Mouse (Mus musculus) limb, embryonic 15.5 days (tissue): ENCODE measurements around the gene Trim62. TPM values are rescaled to one million over a fixed set of nuclear protein-coding genes. Genes with fewer than 3 reads are reported as not detected.
A peak's percentile ranks its signal among the peaks of the same experiment; 100 is the strongest.

Experiments
- ATAC-seq: fragments of 200-750 bp; cut with Nextera tagmentation; 2 replicates; pipeline ENCODE4 v1.8.0; 2017; ENCODE audit warnings: low read depth, moderate TSS enrichment; ENCODE audit not compliant: insufficient number of reproducible peaks, low FRiP score, low TSS enrichment
- H3K27ac ChIP-seq: fragments of 300-500 bp; sonication (generic); 2 replicates; pipeline ENCODE4 v1.5.1; 2015; ENCODE audit warnings: moderate library complexity, mild to moderate bottlenecking, inconsistent platforms
- H3K27me3 ChIP-seq: fragments of 300-500 bp; sonication (generic); 2 replicates; pipeline ENCODE4 v1.6.1; 2015; ENCODE audit warnings: inconsistent platforms
- H3K36me3 ChIP-seq: fragments of 300-500 bp; sonication (generic); 2 replicates; pipeline ENCODE4 v1.6.1; 2015; ENCODE audit warnings: inconsistent platforms
- H3K4me1 ChIP-seq: fragments of 300-500 bp; sonication (generic); 2 replicates; pipeline ENCODE4 v1.6.1; 2015; ENCODE audit warnings: inconsistent platforms
- H3K4me2 ChIP-seq: fragments of 300-500 bp; sonication (generic); 2 replicates; pipeline ENCODE4 v1.6.1; 2015; ENCODE audit warnings: mild to moderate bottlenecking, inconsistent platforms
- H3K4me3 ChIP-seq: fragments of 300-500 bp; sonication (generic); 2 replicates; pipeline ENCODE4 v1.5.1; 2015; ENCODE audit warnings: mild to moderate bottlenecking, inconsistent platforms
- H3K9ac ChIP-seq: fragments of 300-500 bp; sonication (generic); 2 replicates; pipeline ENCODE4 v1.6.1; 2015; ENCODE audit warnings: inconsistent platforms
- H3K9me3 ChIP-seq: fragments of 300-500 bp; sonication (generic); 2 replicates; pipeline ENCODE4 v1.6.1; 2016; ENCODE audit warnings: inconsistent platforms
- WGBS: fragments of 180-500 bp; shearing (Covaris S2); methylation state at CpG from one replicate; pipeline ENCODE4 v1.1.7; 2015; 5-methylcytosine and 5-hydroxymethylcytosine counted together
- polyA plus RNA-seq: library from polyadenylated mRNA; unstranded; fragments of >200 nt; fragmentation: Nextera tagmentation; extraction: Ambion mirVana; gene quantifications from 2 replicates; pipeline ENCODE4 v1.2.1, GENCODE M21; 2015

The Trim62 gene
- polyA plus RNA-seq, 1 experiment from 2014 or later: 5.7 TPM

- Histone ChIP-seq H3K4me1 (0 out of 2 replicates have a peak, but pooled peaks cover 5% of the 10 kb centered on the region), H3K9me3 (no peaks in the 10 kb centered on the region), H3K36me3 (no peaks in the 10 kb centered on the region), H3K27ac (no peak overlapping the region), H3K4me2 (no peak overlapping the region), H3K4me3 (no peak overlapping the region), H3K27me3 (no peaks in the 10 kb centered on the region), H3K9ac (no peak overlapping the region)
- WGBS: 72% methylated on average over 3 of the region's 3 CpGs
- no peak for ATAC-seq
Measured at GRCm38 (mm10) chr4:128917119-128917518, 33.7 kb downstream of the Trim62 start.

- Histone ChIP-seq H3K36me3 (no peaks in the 10 kb centered on the region), H3K27ac (no peak overlapping the region), H3K9me3 (no peaks in the 10 kb centered on the region), H3K9ac (no peak overlapping the region), H3K4me2 (no peak overlapping the region), H3K4me1 (0 out of 2 replicates have a peak, but pooled peaks cover 5% of the 10 kb centered on the region), H3K27me3 (no peaks in the 10 kb centered on the region), H3K4me3 (no peak overlapping the region)
- 84% methylated on average over 6 of the region's 6 CpGs for WGBS
- ATAC-seq: no peak
Measured at GRCm38 (mm10) chr4:128917756-128918155, 34.4 kb downstream of the Trim62 start.

- 46% methylated on average over 3 of the region's 3 CpGs for WGBS
- Histone ChIP-seq H3K9ac (no peak overlapping the region), H3K27ac (no peak overlapping the region), H3K9me3 (no peaks in the 10 kb centered on the region), H3K4me1 (0 out of 2 replicates have a peak, but pooled peaks cover 5% of the 10 kb centered on the region), H3K27me3 (no peaks in the 10 kb centered on the region), H3K36me3 (no peaks in the 10 kb centered on the region), H3K4me2 (no peak overlapping the region), H3K4me3 (no peak overlapping the region)
- ATAC-seq: no peak
Measured at GRCm38 (mm10) chr4:128918187-128918586, 34.8 kb downstream of the Trim62 start.

GRCm38 (mm10) chr4:128919106-128919505 lies 35.7 kb downstream of the Trim62 start:
- no peak overlapping the region for H3K9ac ChIP-seq
- ATAC-seq: no peak
- H3K27ac ChIP-seq: no peak overlapping the region
- H3K27me3 ChIP-seq: peaks cover 6% of the 10 kb centered on the region; the same call in 1 of the 2 replicates
- WGBS: 29% methylated on average over 10 of the region's 10 CpGs
- H3K4me2 ChIP-seq: no peak overlapping the region
- 0 out of 2 replicates have a peak, but pooled peaks cover 5% of the 10 kb centered on the region for H3K4me1 ChIP-seq
- H3K4me3 ChIP-seq: no peak overlapping the region
- H3K9me3 ChIP-seq: no peaks in the 10 kb centered on the region
- H3K36me3 ChIP-seq: no peaks in the 10 kb centered on the region

GRCm38 (mm10) chr4:128923603-128924002 lies 40.2 kb downstream of the Trim62 start:
- Histone ChIP-seq H3K4me3 (no peak overlapping the region), H3K4me1 (peaks cover 10% of the 10 kb centered on the region; the same call in 1 of the 2 replicates), H3K36me3 (no peaks in the 10 kb centered on the region), H3K27me3 (peaks cover 6% of the 10 kb centered on the region; the same call in 1 of the 2 replicates), H3K4me2 (no peak overlapping the region), H3K9me3 (no peaks in the 10 kb centered on the region), H3K9ac (no peak overlapping the region), H3K27ac (no peak overlapping the region)
- ATAC-seq: no peak
- 88% methylated on average over 3 of the region's 3 CpGs for WGBS

DNA sequence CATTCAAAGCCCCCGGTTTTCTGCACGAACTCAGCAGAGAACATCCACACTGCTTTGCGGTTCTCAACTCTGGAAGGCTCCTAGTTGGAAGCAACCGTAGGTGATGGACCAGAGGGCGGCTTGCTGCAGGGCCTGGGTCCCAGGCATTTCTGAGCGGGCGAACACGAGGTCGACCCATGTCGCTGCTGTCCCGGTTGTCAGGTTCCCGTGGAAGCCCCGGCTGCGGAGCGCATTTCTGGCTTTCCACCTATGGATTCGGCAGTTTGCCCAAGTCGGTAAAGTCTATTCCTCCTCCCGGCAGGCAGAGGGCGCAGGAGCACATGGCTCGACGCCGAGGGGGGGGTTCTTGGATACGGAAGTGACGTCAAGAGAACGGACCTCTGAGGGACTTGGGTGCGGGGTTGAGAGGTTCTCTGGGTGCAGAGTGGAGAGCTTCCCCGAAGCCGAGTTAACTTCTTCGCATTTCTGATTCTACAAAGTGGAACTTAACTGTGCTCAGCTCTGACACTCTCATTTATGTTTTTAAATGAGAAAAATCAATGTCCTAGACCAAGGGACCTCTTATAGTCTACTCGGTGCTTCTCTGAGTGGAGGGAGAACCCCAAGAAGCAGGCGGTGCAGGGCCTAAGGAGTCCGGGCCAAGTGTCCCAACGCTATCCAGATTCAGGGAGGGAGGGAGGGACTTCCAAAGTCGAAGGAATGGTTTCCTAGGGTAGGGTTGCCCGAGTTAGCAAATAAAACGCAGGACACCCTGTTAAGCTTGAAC lies 41.6 kb downstream of the Trim62 start:
- Histone ChIP-seq H3K9ac (0 out of 2 replicates have a peak overlapping the region, but pooled peaks have one; percentile 24), H3K27me3 (peaks cover 6% of the 10 kb centered on the region; the same call in 1 of the 2 replicates), H3K27ac (no peak overlapping the region), H3K36me3 (no peaks in the 10 kb centered on the region), H3K4me1 (peaks cover 8% of the 10 kb centered on the region; the same call in 1 of the 2 replicates), H3K4me2 (peak overlapping the region; percentile 68), H3K4me3 (peak overlapping the region; percentile 35), H3K9me3 (no peaks in the 10 kb centered on the region)
- no peak for ATAC-seq
- 13% methylated on average over 36 of the region's 36 CpGs for WGBS

- H3K4me2 ChIP-seq: no peak overlapping the region
- no peaks in the 10 kb centered on the region for H3K36me3 ChIP-seq
- no peaks in the 10 kb centered on the region for H3K27me3 ChIP-seq
- H3K9me3 ChIP-seq: no peaks in the 10 kb centered on the region
- no peak overlapping the region for H3K4me3 ChIP-seq
- WGBS: 60% methylated on average over 7 of the region's 7 CpGs
- H3K27ac ChIP-seq: no peak overlapping the region
- H3K4me1 ChIP-seq: no peaks in the 10 kb centered on the region
- no peak for ATAC-seq
- no peak overlapping the region for H3K9ac ChIP-seq
Measured at GRCm38 (mm10) chr4:128932783-128933182, 49.4 kb downstream of the Trim62 start.

GRCm38 (mm10) chr4:128935595-128935994 lies 52.2 kb downstream of the Trim62 start:
- ATAC-seq: no peak
- Histone ChIP-seq H3K4me3 (no peak overlapping the region), H3K9ac (no peak overlapping the region), H3K4me1 (no peaks in the 10 kb centered on the region), H3K4me2 (no peak overlapping the region), H3K27me3 (no peaks in the 10 kb centered on the region), H3K9me3 (no peaks in the 10 kb centered on the region), H3K27ac (no peak overlapping the region), H3K36me3 (no peaks in the 10 kb centered on the region)
- 54% methylated on average over 5 of the region's 5 CpGs for WGBS

DNA sequence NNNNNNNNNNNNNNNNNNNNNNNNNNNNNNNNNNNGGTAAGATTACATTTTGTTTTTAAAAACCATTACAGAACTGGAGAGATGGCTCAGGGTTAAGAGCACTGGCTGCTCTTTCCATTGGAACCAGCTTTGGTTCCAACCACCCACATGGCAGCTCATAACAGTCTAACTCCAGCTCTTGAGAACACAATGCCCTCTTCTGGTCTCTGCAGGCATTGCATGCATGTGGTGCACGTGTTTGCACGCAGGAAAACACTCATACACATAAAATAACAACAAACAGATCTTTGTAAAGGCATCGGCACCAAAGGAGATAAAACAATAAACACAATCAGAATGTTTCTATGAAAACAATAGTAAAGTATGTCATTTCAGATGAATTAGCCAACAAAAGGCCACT lies 59.0 kb downstream of the Trim62 start:
- ATAC-seq: no peak
- H3K9ac ChIP-seq: no peak overlapping the region
- WGBS: 55% methylated on average over 3 of the region's 3 CpGs

GRCm38 (mm10) chr4:128946736-128947135 lies 63.4 kb downstream of the Trim62 start:
- WGBS: 83% methylated on average over 9 of the region's 9 CpGs
- Histone ChIP-seq H3K4me3 (no peak overlapping the region), H3K4me1 (peaks cover 13% of the 10 kb centered on the region), H3K9me3 (no peaks in the 10 kb centered on the region), H3K4me2 (no peak overlapping the region), H3K9ac (no peak overlapping the region), H3K27ac (no peak overlapping the region), H3K27me3 (no peaks in the 10 kb centered on the region), H3K36me3 (no peaks in the 10 kb centered on the region)
- ATAC-seq: no peak; the same call in 1 of the 2 replicates

More for the DNA sequence above, 59.0 kb downstream of the Trim62 start:
- H3K4me2 ChIP-seq: no peak overlapping the region
- H3K9me3 ChIP-seq: no peaks in the 10 kb centered on the region
- no peaks in the 10 kb centered on the region for H3K27me3 ChIP-seq
- no peaks in the 10 kb centered on the region for H3K36me3 ChIP-seq
- H3K27ac ChIP-seq: no peak overlapping the region
- no peak overlapping the region for H3K4me3 ChIP-seq
- peaks cover 2% of the 10 kb centered on the region for H3K4me1 ChIP-seq

DNA sequence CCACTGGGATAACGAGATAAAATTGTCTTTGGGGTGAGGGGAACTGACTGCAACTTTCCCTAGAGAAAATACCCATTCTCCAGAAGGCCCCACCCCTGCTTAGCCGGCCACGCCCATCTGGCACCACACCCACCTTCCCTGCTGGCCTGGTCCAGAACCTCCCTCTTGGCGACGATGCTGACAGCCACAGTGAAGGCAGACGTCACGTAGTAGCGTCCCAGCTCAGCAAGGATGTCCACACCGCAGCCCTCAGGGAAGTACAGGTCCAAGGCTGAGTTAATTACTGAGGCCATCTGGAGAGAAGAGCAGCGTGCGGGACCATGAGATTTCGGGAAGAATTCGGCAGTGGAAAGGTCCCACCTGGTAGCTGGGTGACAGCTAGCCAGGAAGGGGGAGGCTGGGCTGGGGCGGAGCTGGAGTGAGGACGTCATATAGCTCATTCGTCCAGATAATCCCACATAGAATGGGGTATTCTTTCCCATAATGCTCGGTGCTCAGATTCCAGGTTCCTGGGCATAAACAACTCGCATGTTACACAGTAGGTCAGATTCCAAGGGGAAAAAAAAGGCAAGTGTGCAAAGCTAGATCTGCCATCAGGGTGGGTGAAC lies 64.0 kb downstream of the Trim62 start:
- Histone ChIP-seq H3K9ac (no peak overlapping the region), H3K4me2 (no peak overlapping the region), H3K36me3 (no peaks in the 10 kb centered on the region), H3K27me3 (no peaks in the 10 kb centered on the region), H3K4me3 (no peak overlapping the region), H3K4me1 (peaks cover 13% of the 10 kb centered on the region), H3K9me3 (no peaks in the 10 kb centered on the region), H3K27ac (no peak overlapping the region)
- no peak for ATAC-seq
- 15% methylated on average over 18 of the region's 18 CpGs for WGBS

GRCm38 (mm10) chr4:128948137-128948674 lies 64.8 kb downstream of the Trim62 start:
- ATAC-seq: no peak
- 29% methylated on average over 6 of the region's 6 CpGs for WGBS
- no peaks in the 10 kb centered on the region for H3K9me3 ChIP-seq
- no peak overlapping the region for H3K4me3 ChIP-seq
- H3K36me3 ChIP-seq: no peaks in the 10 kb centered on the region
- no peak overlapping the region for H3K9ac ChIP-seq
- no peaks in the 10 kb centered on the region for H3K27me3 ChIP-seq
- H3K27ac ChIP-seq: no peak overlapping the region
- no peak overlapping the region for H3K4me2 ChIP-seq
- peaks cover 13% of the 10 kb centered on the region for H3K4me1 ChIP-seq
